Mouse (Mus musculus) urinary bladder, postnatal 10 days (tissue): ENCODE measurements around the gene Atox1.

ENCODE experiments used
- DNase-seq: peaks from one replicate; pipeline ENCODE4 v3.0.0; 2022; ENCODE audit warnings: low spot score

Gene Atox1

DNA sequence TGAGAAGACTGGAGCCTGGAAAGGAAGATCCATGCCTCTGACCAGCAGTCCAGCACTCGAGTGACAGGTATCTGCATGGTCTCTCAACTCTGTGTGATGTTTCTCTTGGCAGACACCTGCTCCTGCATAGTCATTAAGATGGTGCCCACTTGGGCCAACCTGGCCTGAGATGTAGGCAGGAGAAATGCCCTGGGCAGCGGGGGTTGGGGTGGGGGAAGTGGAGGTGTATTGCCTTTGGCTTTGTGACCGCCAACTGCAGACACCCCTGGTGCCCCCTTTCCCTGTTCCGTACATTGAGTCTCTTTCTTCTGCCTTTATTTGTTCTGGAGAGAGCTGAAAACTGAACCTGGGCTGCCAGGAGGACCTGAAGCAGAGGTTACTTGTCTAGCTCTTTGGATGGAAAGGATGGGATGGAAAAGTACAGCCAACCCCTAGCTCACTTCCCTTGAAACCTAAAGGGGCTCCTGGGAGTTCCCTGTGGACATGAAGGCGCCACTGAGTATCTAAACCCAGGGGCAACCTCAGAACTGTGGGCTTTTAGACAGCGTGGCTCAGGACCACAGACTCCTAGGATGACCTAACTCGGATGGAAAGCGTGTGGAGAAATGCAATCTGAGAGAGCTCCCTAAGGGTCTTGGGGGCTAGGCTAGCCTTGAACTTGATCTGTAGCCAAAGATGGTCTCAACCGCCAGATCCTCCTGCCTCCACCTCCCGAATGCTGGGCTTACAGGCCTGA, 48.2 kb downstream of the Atox1 start:
- no peak for DNase-seq

GRCm38 (mm10) chr11:55412034-55412433, 49.0 kb downstream of the Atox1 start:
- no peak for DNase-seq

GRCm38 (mm10) chr11:55410502-55410901, 50.5 kb downstream of the Atox1 start:
- no peak for DNase-seq

DNA sequence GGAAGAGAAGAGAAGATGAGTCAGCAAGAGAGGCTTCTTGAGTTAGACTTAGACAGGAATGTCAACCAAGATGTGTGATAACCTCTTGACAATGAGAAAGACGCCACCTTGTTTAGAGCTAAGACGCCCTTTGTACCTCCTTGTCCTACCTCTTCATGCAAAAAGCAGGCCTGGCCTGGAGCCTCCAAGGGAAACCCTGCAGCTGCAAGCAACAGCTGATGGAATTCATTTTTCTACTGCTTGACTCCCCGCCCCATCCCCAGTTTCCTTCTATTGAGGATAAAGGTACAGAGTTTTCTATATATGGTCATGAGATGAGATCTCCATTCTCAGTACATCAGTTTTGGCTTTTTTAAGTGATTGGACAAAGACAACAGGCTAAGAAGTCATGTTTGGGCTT, 51.0 kb downstream of the Atox1 start:
- no peak for DNase-seq

- no peak for DNase-seq
These were observed 53.9 kb downstream of the Atox1 start for GRCm38 (mm10) chr11:55407133-55407532.

- DNase-seq: no peak
These were observed 55.2 kb downstream of the Atox1 start for GRCm38 (mm10) chr11:55405601-55406469.

- no peak for DNase-seq
These were observed 56.2 kb downstream of the Atox1 start for GRCm38 (mm10) chr11:55404659-55405457.

- DNase-seq: no peak
These were observed 60.2 kb downstream of the Atox1 start for GRCm38 (mm10) chr11:55400863-55401262.

GRCm38 (mm10) chr11:55398371-55398770, 62.7 kb downstream of the Atox1 start:
- DNase-seq: no peak

DNA sequence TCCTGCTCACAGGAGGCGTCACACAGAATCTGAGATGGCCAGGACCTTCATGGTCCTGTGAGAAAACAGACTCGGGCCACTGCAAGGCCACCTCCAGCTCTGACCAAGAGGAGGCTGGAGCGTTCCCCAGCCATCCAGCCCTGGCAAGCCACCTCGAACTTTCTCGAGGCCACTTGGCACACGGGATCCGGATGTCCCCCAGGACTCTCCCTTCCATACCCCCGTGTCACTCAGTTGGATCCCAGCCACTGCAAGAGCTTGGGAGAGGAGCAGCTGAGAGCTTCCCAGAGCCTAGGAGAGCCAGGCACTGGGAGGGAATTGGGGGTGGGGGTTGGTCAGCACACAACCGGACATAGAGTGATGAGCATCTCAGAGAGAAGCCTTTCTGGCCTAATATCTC, 63.6 kb downstream of the Atox1 start:
- no peak for DNase-seq

GRCm38 (mm10) chr11:55397036-55397435, 64.0 kb downstream of the Atox1 start:
- no peak for DNase-seq
